Mouse (Mus musculus) MEL (cell line): ENCODE data around the gene Kcnmb4. TPM values are rescaled to one million over a fixed set of nuclear protein-coding genes. Genes with fewer than 3 reads are reported as not detected.

Experiments used
- DNase-seq: peaks from one replicate; pipeline ENCODE4 v3.0.0; 2011; ENCODE audit warnings: low read depth, low spot score
- H3K27ac ChIP-seq: 2 replicates; pipeline ENCODE4 v1.5.1; 2012; ENCODE audit warnings: low read depth, mild to moderate bottlenecking, control low read depth, low read length, moderate library complexity; ENCODE audit not compliant: control insufficient read depth
- H3K27me3 ChIP-seq, 2 experiments: fragments of 150-350 bp in 1 of 2; sonication (generic) in 1 of 2; 2 replicates each; pipeline ENCODE4 v1.6.1; 2012; ENCODE audit warnings: low read length in 2 of 2, mild to moderate bottlenecking in 2 of 2, improper control_type of control experiment in 1 of 2, moderate library complexity in 1 of 2; ENCODE audit not compliant: insufficient read depth in 2 of 2, control insufficient read depth in 1 of 2
- H3K36me3 ChIP-seq, 2 experiments: 2 replicates each; pipeline ENCODE4 v1.6.1; 2012 to 2014; ENCODE audit warnings: low read length in 2 of 2, improper control_type of control experiment in 1 of 2, inconsistent platforms in 1 of 2, mild to moderate bottlenecking in 1 of 2; ENCODE audit not compliant: insufficient read depth in 2 of 2, control insufficient read depth in 1 of 2
- H3K4me1 ChIP-seq, 2 experiments: fragments of 150-350 bp in 1 of 2; sonication (generic) in 1 of 2; 2 replicates each; pipeline ENCODE4 v1.6.1; 2012; ENCODE audit warnings: low read length in 2 of 2, improper control_type of control experiment in 1 of 2, mild to moderate bottlenecking in 1 of 2; ENCODE audit not compliant: insufficient read depth in 2 of 2, control insufficient read depth in 1 of 2
- H3K4me3 ChIP-seq, 2 experiments: fragments of 150-350 bp in 1 of 2; sonication (generic) in 1 of 2; 2 replicates each; pipeline ENCODE4 v1.5.1; 2012; ENCODE audit warnings: low read depth in 2 of 2, low read length in 2 of 2, mild to moderate bottlenecking in 2 of 2, moderate library complexity in 2 of 2, control low read depth in 1 of 2, improper control_type of control experiment in 1 of 2; ENCODE audit not compliant: control insufficient read depth in 1 of 2, insufficient read depth in 1 of 2
- H3K79me2 ChIP-seq: 2 replicates; pipeline ENCODE4 v1.6.1; 2012; ENCODE audit warnings: mild to moderate bottlenecking, low read length, moderate library complexity; ENCODE audit not compliant: control insufficient read depth, poor library complexity, insufficient read depth
- H3K9ac ChIP-seq: 2 replicates; pipeline ENCODE4 v1.6.1; 2012; ENCODE audit warnings: low read depth, mild to moderate bottlenecking, control low read depth, low read length, moderate library complexity; ENCODE audit not compliant: control insufficient read depth, poor library complexity, severe bottlenecking
- H3K9me3 ChIP-seq: fragments of 150-350 bp; sonication (generic); replicated peaks from 2 replicates; pipeline ENCODE4 v1.6.1; 2012; ENCODE audit warnings: mild to moderate bottlenecking, low read length, improper control_type of control experiment, moderate library complexity; ENCODE audit not compliant: insufficient read depth
- E2F4 ChIP-seq: IDR thresholded peaks from 2 replicates; pipeline ENCODE4 v1.6.1; 2011; ENCODE audit warnings: low read depth, low read length, improper control_type of control experiment, borderline replicate concordance
- ELF1 ChIP-seq: IDR thresholded peaks from 2 replicates; pipeline ENCODE4 v1.6.1; 2014; ENCODE audit warnings: low read depth, mild to moderate bottlenecking, inconsistent platforms, low read length, improper control_type of control experiment, moderate library complexity
- EP300 ChIP-seq, 2 experiments: IDR thresholded peaks; 2 replicates each; pipeline ENCODE4 v1.6.1; 2011; ENCODE audit warnings: improper control_type of control experiment in 2 of 2, low read length in 2 of 2, low read depth in 1 of 2, mild to moderate bottlenecking in 1 of 2
- GABPA ChIP-seq: IDR thresholded peaks from 2 replicates; pipeline ENCODE4 v1.6.1; 2012; ENCODE audit warnings: low read depth, mild to moderate bottlenecking, inconsistent platforms, low read length, improper control_type of control experiment, moderate library complexity
- GATA1 ChIP-seq: IDR thresholded peaks from 2 replicates; pipeline ENCODE4 v1.6.1; 2011; ENCODE audit warnings: low read depth, low read length, improper control_type of control experiment
- HCFC1 ChIP-seq: IDR thresholded peaks from 2 replicates; pipeline ENCODE4 v1.6.1; 2012; ENCODE audit warnings: low read depth, mild to moderate bottlenecking, inconsistent platforms, low read length, improper control_type of control experiment, moderate library complexity
- JUND ChIP-seq: IDR thresholded peaks from 2 replicates; pipeline ENCODE4 v1.6.1; 2011; ENCODE audit warnings: low read depth, mild to moderate bottlenecking, improper control_type of control experiment, low read length
- SMC3 ChIP-seq: IDR thresholded peaks from 2 replicates; pipeline ENCODE4 v1.6.1; 2011; ENCODE audit warnings: low read depth, low read length, improper control_type of control experiment
- USF1 ChIP-seq: IDR thresholded peaks from 2 replicates; pipeline ENCODE4 v1.6.1; 2014; ENCODE audit warnings: low read depth, mild to moderate bottlenecking, inconsistent platforms, low read length, improper control_type of control experiment, moderate library complexity
- USF2 ChIP-seq, 2 experiments: IDR thresholded peaks; 2 replicates each; pipeline ENCODE4 v1.6.1; 2011 to 2012; ENCODE audit warnings: improper control_type of control experiment in 2 of 2, low read length in 2 of 2, borderline replicate concordance in 1 of 2, inconsistent platforms in 1 of 2, low read depth in 1 of 2, mild to moderate bottlenecking in 1 of 2; ENCODE audit not compliant: insufficient read depth in 1 of 2
- ZKSCAN1 ChIP-seq: IDR thresholded peaks from 2 replicates; pipeline ENCODE4 v1.6.1; 2012; ENCODE audit warnings: low read depth, mild to moderate bottlenecking, inconsistent platforms, low read length, improper control_type of control experiment, moderate library complexity
- ZMIZ1 ChIP-seq: IDR thresholded peaks from 2 replicates; pipeline ENCODE4 v1.6.1; 2012; ENCODE audit warnings: low read depth, mild to moderate bottlenecking, inconsistent platforms, low read length, improper control_type of control experiment, moderate library complexity
- ZNF384 ChIP-seq: IDR thresholded peaks from 2 replicates; pipeline ENCODE4 v1.6.1; 2012; ENCODE audit warnings: low read depth, mild to moderate bottlenecking, inconsistent platforms, low read length, improper control_type of control experiment
- polyA plus RNA-seq, 2 experiments: library from polyadenylated mRNA; stranded (reverse) in 1 of 2; unstranded in 1 of 2; fragments of >175 nt in 1 of 2; fragments of >200 nt in 1 of 2; gene quantifications; 2 replicates each; pipeline versions ENCODE4 v1.2.1 to v1.2.4; 2012; ENCODE audit warnings: low replicate concordance in 2 of 2, low read depth in 1 of 2; ENCODE audit not compliant: insufficient read length in 2 of 2, insufficient read depth in 1 of 2, missing spikeins in 1 of 2
- total RNA-seq: library from RNA; depleted of rRNA; stranded (reverse); fragments of 300-350 nt; gene quantifications from 2 replicates; pipeline ENCODE4 v1.2.3, GENCODE M21; 2012

Gene Kcnmb4
- total and polyA plus RNA-seq, 3 experiments = not detected

GRCm38 (mm10) chr10:116418121-116418726 is 55.5 kb downstream of the Kcnmb4 start:
- Histone ChIP-seq H3K4me1 (no peaks in the 10 kb centered on the region), H3K36me3 (no peaks in the 10 kb centered on the region)
- TF ChIP-seq USF2 (IDR thresholded peaks at IDR 0.05; ENCODE audit: borderline replicate concordance in 1 of 2, insufficient read depth in 1 of 2, low read depth in 1 of 2, low read length in 2 of 2) = no peak
- TF ChIP-seq, all 39 proteins: peak for 0
- no peak for DNase-seq
- Histone ChIP-seq H3K9me3 (no peaks in the 10 kb centered on the region), H3K27ac (no peak overlapping the region), H3K9ac (no peak overlapping the region), H3K4me3 (no peak overlapping the region), H3K27me3 (no peaks in the 10 kb centered on the region), H3K79me2 (no peaks in the 10 kb centered on the region)

GRCm38 (mm10) chr10:116416726-116417125 is 57.0 kb downstream of the Kcnmb4 start:
- no peaks in the 10 kb centered on the region for H3K36me3 ChIP-seq
- H3K4me1 ChIP-seq = no peaks in the 10 kb centered on the region
- no peaks in the 10 kb centered on the region for H3K27me3 ChIP-seq
- no peak for TF ChIP-seq E2F4
- H3K9ac ChIP-seq = no peak overlapping the region
- no peaks in the 10 kb centered on the region for H3K79me2 ChIP-seq
- DNase-seq = no peak
- no peaks in the 10 kb centered on the region for H3K9me3 ChIP-seq
- H3K27ac ChIP-seq = no peak overlapping the region
- H3K4me3 ChIP-seq = no peak overlapping the region

GRCm38 (mm10) chr10:116416142-116416541 is 57.5 kb downstream of the Kcnmb4 start:
- no peak for TF ChIP-seq ELF1
- no peak for TF ChIP-seq ZKSCAN1
- TF ChIP-seq GATA1 = no peak
- no peak for TF ChIP-seq GABPA
- TF ChIP-seq ZNF384 = no peak
- no peak for TF ChIP-seq JUND
- TF ChIP-seq ZMIZ1 = no peak
- TF ChIP-seq SMC3 = no peak
- no peak for TF ChIP-seq USF1
- TF ChIP-seq HCFC1 = no peak
- TF ChIP-seq EP300 (IDR thresholded peaks at IDR 0.05; ENCODE audit: low read depth in 1 of 2, low read length in 2 of 2) = no peak
- no peaks in the 10 kb centered on the region for H3K79me2 ChIP-seq
- no peaks in the 10 kb centered on the region for H3K36me3 ChIP-seq
- no peaks in the 10 kb centered on the region for H3K27me3 ChIP-seq
- H3K9me3 ChIP-seq = no peaks in the 10 kb centered on the region
- no peak for DNase-seq
- no peak overlapping the region for H3K4me3 ChIP-seq
- H3K27ac ChIP-seq = no peak overlapping the region
- no peak overlapping the region for H3K9ac ChIP-seq
- no peaks in the 10 kb centered on the region for H3K4me1 ChIP-seq
